Mouse (Mus musculus) hindbrain, embryonic 14.5 days (tissue): ENCODE measurements at regions not wholly inside any gene's neighbourhood (a gene's known extent, or its start where the extent isn't known, plus 50 kb on each side); places are given as distances from the start of the nearest gene placed in this dataset.

Experiments used
- ATAC-seq: fragments of 200-750 bp; cut with Nextera tagmentation; 2 replicates; pipeline ENCODE4 v1.8.0; 2017; ENCODE audit warnings: moderate number of reproducible peaks, mild to moderate bottlenecking, moderate TSS enrichment, moderate library complexity; ENCODE audit not compliant: low FRiP score
- DNase-seq: peaks from one replicate; pipeline ENCODE4 v3.0.0-alpha.2; 2015; ENCODE audit warnings: low spot score
- H3K27ac ChIP-seq: fragments of 300-500 bp; sonication (generic); 2 replicates; pipeline ENCODE4 v1.5.1; 2014; ENCODE audit warnings: mild to moderate bottlenecking, moderate library complexity
- H3K27me3 ChIP-seq: fragments of 300-500 bp; sonication (generic); 2 replicates; pipeline ENCODE4 v1.6.1; 2014; ENCODE audit warnings: mild to moderate bottlenecking, low read length, mixed read lengths; ENCODE audit not compliant: control insufficient read depth, insufficient read depth
- H3K36me3 ChIP-seq: fragments of 300-500 bp; sonication (generic); replicated peaks from 2 replicates; pipeline ENCODE4 v1.6.1; 2014; ENCODE audit not compliant: control insufficient read depth, insufficient read depth
- H3K4me1 ChIP-seq: fragments of 300-500 bp; sonication (generic); replicated peaks from 2 replicates; pipeline ENCODE4 v1.6.1; 2014; ENCODE audit warnings: antibody characterized with exemption, low read length, mixed read lengths; ENCODE audit not compliant: control insufficient read depth, insufficient read depth
- H3K4me2 ChIP-seq: fragments of 300-500 bp; sonication (generic); replicated peaks from 2 replicates; pipeline ENCODE4 v1.6.1; 2014; ENCODE audit warnings: mild to moderate bottlenecking, moderate library complexity
- H3K4me3 ChIP-seq: fragments of 300-500 bp; sonication (generic); replicated peaks from 2 replicates; pipeline ENCODE4 v1.5.1; 2014; ENCODE audit warnings: mild to moderate bottlenecking, low read length
- H3K9ac ChIP-seq: fragments of 300-500 bp; sonication (generic); 2 replicates; pipeline ENCODE4 v1.6.1; 2014
- H3K9me3 ChIP-seq: fragments of 300-500 bp; sonication (generic); 2 replicates; pipeline ENCODE4 v1.6.1; 2016; ENCODE audit warnings: low read length; ENCODE audit not compliant: control insufficient read depth
- WGBS: fragments of 180-500 bp; shearing (Covaris S2); extraction: QIAGEN DNeasy Blood & Tissue Kit; methylation state at CpG from one replicate; pipeline ENCODE4 v1.1.7; 2014; 5-methylcytosine and 5-hydroxymethylcytosine counted together

- 89% methylated on average over 1 of the region's 1 CpGs for WGBS
- no peak overlapping the region for H3K9ac ChIP-seq
- H3K36me3 ChIP-seq: no peaks in the 10 kb centered on the region
- H3K27ac ChIP-seq: no peak overlapping the region
- no peaks in the 10 kb centered on the region for H3K9me3 ChIP-seq
- no peak overlapping the region for H3K4me2 ChIP-seq
- no peaks in the 10 kb centered on the region for H3K4me1 ChIP-seq
- DNase-seq: no peak
- no peak overlapping the region for H3K4me3 ChIP-seq
- ATAC-seq: no peak
- H3K27me3 ChIP-seq: no peaks in the 10 kb centered on the region
These were observed 996.8 kb upstream of the Arrdc3 start for GRCm38 (mm10) chr13:79886361-79886760.
